Mouse (Mus musculus) cerebellum, postnatal 14 days (tissue): ENCODE data around the gene Psmd13.

Source experiments
- DNase-seq, 2 experiments: peaks; one replicate each; pipeline ENCODE4 v3.0.0; 2021; ENCODE audit warnings: mixed read lengths in 2 of 2

Psmd13 gene

DNA sequence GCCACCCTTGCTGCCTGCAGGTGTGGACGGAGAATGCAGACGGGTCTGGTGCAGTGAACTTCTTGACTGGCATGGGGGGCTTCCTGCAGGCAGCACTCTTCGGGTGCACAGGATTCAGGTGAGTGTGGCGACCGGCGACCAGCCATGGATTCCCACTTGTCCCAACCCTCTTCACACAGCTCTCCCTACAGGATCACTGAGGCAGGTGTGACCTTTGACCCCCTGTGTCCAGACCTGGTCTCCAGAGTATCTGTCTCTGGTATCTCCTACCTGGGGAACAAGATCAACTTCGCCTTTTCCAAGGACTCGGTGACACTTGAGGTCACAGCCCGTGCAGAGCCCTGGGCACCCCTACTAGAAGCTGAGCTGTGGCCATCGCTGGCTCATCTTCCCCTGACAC lies 64.5 kb downstream of the Psmd13 start:
- DNase-seq = no peak

DNA sequence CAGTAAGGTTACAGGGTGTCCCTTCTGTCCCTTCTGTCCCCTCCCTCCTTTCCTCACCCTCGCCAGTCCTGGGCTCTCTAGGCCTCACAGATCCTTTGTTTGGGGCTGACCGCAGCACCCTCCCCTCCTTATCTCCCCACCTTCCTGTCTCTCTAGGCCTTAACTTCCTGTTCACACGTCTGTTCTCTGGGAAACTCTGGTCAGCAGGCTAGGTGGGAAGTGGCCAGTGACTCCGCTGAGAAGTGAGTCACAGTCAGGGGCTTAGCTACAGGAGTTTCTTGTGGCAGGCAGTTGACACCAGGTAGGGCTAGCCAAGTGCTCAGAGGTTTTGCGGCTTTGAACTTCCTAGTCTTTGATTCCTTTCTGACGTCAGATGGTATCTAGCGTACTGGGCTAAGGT lies 65.2 kb downstream of the Psmd13 start:
- DNase-seq = no peak

DNA sequence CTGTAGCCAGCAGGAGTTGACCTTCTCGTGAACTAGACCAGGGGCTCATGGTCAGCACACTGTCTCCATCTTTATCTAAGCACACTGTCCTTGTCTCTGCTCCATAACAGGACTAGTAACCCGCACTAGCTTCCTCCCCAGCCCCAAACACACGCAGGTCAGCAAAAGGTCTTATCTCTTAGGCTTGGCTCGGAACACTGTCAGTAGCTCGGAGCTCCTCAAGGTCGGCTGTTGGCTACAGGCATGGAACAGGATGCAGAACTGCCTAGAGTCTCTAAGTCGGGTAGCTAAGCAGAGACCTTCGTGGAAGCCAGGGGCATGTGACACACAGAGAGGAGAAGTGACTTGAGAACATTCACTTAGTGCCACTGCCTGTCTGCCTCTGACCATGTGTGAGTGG lies 66.4 kb downstream of the Psmd13 start:
- no peak for DNase-seq
